Mouse (Mus musculus): ENCODE data around the gene Tcap. TPM values are rescaled to one million over a fixed set of nuclear protein-coding genes. Genes with fewer than 3 reads are reported as not detected.

Tcap gene
- polyA plus RNA-seq, 1 experiment from 2014 or later = 0.17 TPM

GRCm38 (mm10) chr11:98409341-98409822 lies 25.8 kb downstream of the Tcap start:
- Histone ChIP-seq H3K4me3 (peak overlapping the region; percentile 27), H3K36me3 (no peaks in the 10 kb centered on the region), H3K27me3 (ENCODE audit: insufficient read depth, poor library complexity, severe bottlenecking) (peaks cover 44% of the 10 kb centered on the region), H3K4me1 (replicated peaks) (peaks cover 49% of the 10 kb centered on the region), H3K27ac (peak overlapping the region; percentile 66), H3K9me3 (no peaks in the 10 kb centered on the region)
- WGBS = under 1% methylated on average over 10 of the region's 10 CpGs
- DNase-seq (ENCODE audit: low spot score) = peak; percentile 65

GRCm38 (mm10) chr11:98412273-98412796 lies 28.7 kb downstream of the Tcap start, which contains the start of gene Erbb2:
Gene Erbb2, plus strand, starts transcription at chr11:98412470.
- peaks cover 56% of the 10 kb centered on the region for H3K27me3 ChIP-seq (ENCODE audit: insufficient read depth, poor library complexity, severe bottlenecking)
- WGBS = under 1% methylated on average over 49 of the region's 49 CpGs
- H3K4me1 ChIP-seq (replicated peaks) = peaks cover 61% of the 10 kb centered on the region

GRCm38 (mm10) chr11:98412797-98413301 lies 29.2 kb downstream of the Tcap start:
- Histone ChIP-seq H3K4me1 (replicated peaks) (peaks cover 61% of the 10 kb centered on the region), H3K4me3 (peak overlapping the region; percentile 76), H3K27me3 (ENCODE audit: insufficient read depth, poor library complexity, severe bottlenecking) (peaks cover 56% of the 10 kb centered on the region), H3K36me3 (no peaks in the 10 kb centered on the region), H3K9me3 (no peaks in the 10 kb centered on the region), H3K27ac (peak overlapping the region; percentile 93)
- DNase-seq (ENCODE audit: low spot score) = peak; percentile 68
- WGBS = under 1% methylated on average over 40 of the region's 40 CpGs

More at GRCm38 (mm10) chr11:98412273-98412796, 28.7 kb downstream of the Tcap start, which contains the start of gene Erbb2:
- Histone ChIP-seq H3K9me3 (no peaks in the 10 kb centered on the region), H3K36me3 (no peaks in the 10 kb centered on the region), H3K4me3 (peak within 1 kb of the TSS; percentile 76), H3K27ac (peak within 1 kb of the TSS; percentile 93)
- peak; percentile 85 for DNase-seq (ENCODE audit: low spot score)

- no peak for DNase-seq (ENCODE audit: low spot score)
- H3K4me1 ChIP-seq (replicated peaks) = peaks cover 57% of the 10 kb centered on the region
- peak overlapping the region; percentile 93 for H3K27ac ChIP-seq
- peaks cover 56% of the 10 kb centered on the region for H3K27me3 ChIP-seq (ENCODE audit: insufficient read depth, poor library complexity, severe bottlenecking)
- H3K36me3 ChIP-seq = no peaks in the 10 kb centered on the region
- H3K9me3 ChIP-seq = no peaks in the 10 kb centered on the region
- 27% methylated on average over 7 of the region's 7 CpGs for WGBS
- peak overlapping the region; percentile 76 for H3K4me3 ChIP-seq
These were observed 30.1 kb downstream of the Tcap start for GRCm38 (mm10) chr11:98413731-98414130.

- Histone ChIP-seq H3K9me3 (no peaks in the 10 kb centered on the region), H3K4me1 (replicated peaks) (peaks cover 53% of the 10 kb centered on the region), H3K27ac (no peak overlapping the region), H3K27me3 (ENCODE audit: insufficient read depth, poor library complexity, severe bottlenecking) (peaks cover 56% of the 10 kb centered on the region), H3K36me3 (no peaks in the 10 kb centered on the region), H3K4me3 (peak overlapping the region; percentile 76)
- no peak for DNase-seq (ENCODE audit: low spot score)
- 22% methylated on average over 2 of the region's 2 CpGs for WGBS
These were observed 30.6 kb downstream of the Tcap start for GRCm38 (mm10) chr11:98414162-98414561.

GRCm38 (mm10) chr11:98417074-98417473 lies 33.5 kb downstream of the Tcap start:
- no peak for DNase-seq (ENCODE audit: low spot score)
- Histone ChIP-seq H3K4me3 (no peak overlapping the region), H3K27me3 (ENCODE audit: insufficient read depth, poor library complexity, severe bottlenecking) (peaks cover 28% of the 10 kb centered on the region), H3K9me3 (no peaks in the 10 kb centered on the region), H3K27ac (no peak overlapping the region), H3K4me1 (replicated peaks) (peaks cover 35% of the 10 kb centered on the region), H3K36me3 (peaks cover 24% of the 10 kb centered on the region)
- WGBS = 83% methylated on average over 1 of the region's 1 CpGs

- Histone ChIP-seq H3K27me3 (ENCODE audit: insufficient read depth, poor library complexity, severe bottlenecking) (peaks cover 17% of the 10 kb centered on the region), H3K36me3 (peaks cover 36% of the 10 kb centered on the region), H3K4me1 (replicated peaks) (peaks cover 23% of the 10 kb centered on the region), H3K27ac (0 out of 2 replicates have a peak overlapping the region, but pooled peaks have one; percentile 25), H3K4me3 (no peak overlapping the region), H3K9me3 (no peaks in the 10 kb centered on the region)
- DNase-seq (ENCODE audit: low spot score) = no peak
- WGBS = 76% methylated on average over 6 of the region's 6 CpGs
These were observed 34.7 kb downstream of the Tcap start for GRCm38 (mm10) chr11:98418273-98418672.

- 83% methylated on average over 10 of the region's 10 CpGs for WGBS
- no peak for DNase-seq (ENCODE audit: low spot score)
- no peaks in the 10 kb centered on the region for H3K9me3 ChIP-seq
- peaks cover 15% of the 10 kb centered on the region; the same call in 1 of the 2 replicates for H3K27me3 ChIP-seq (ENCODE audit: insufficient read depth, poor library complexity, severe bottlenecking)
- no peak overlapping the region for H3K4me3 ChIP-seq
- H3K36me3 ChIP-seq = peaks cover 42% of the 10 kb centered on the region
- peaks cover 15% of the 10 kb centered on the region for H3K4me1 ChIP-seq (replicated peaks)
- H3K27ac ChIP-seq = no peak overlapping the region
These were observed 35.4 kb downstream of the Tcap start for GRCm38 (mm10) chr11:98418939-98419547.

- WGBS = 92% methylated on average over 7 of the region's 7 CpGs
- no peaks in the 10 kb centered on the region for H3K9me3 ChIP-seq
- no peak overlapping the region for H3K4me3 ChIP-seq
- peaks cover 89% of the 10 kb centered on the region for H3K36me3 ChIP-seq
- DNase-seq (ENCODE audit: low spot score) = no peak
- 0 out of 2 replicates have a peak, but pooled peaks cover 3% of the 10 kb centered on the region for H3K4me1 ChIP-seq (replicated peaks)
- H3K27ac ChIP-seq = no peak overlapping the region
- H3K27me3 ChIP-seq (ENCODE audit: insufficient read depth, poor library complexity, severe bottlenecking) = no peaks in the 10 kb centered on the region
These were observed 43.0 kb downstream of the Tcap start for GRCm38 (mm10) chr11:98426592-98426991.

GRCm38 (mm10) chr11:98428436-98428835 lies 44.8 kb downstream of the Tcap start:
- Histone ChIP-seq H3K9me3 (no peaks in the 10 kb centered on the region), H3K36me3 (peaks cover 86% of the 10 kb centered on the region), H3K27me3 (ENCODE audit: insufficient read depth, poor library complexity, severe bottlenecking) (no peaks in the 10 kb centered on the region), H3K27ac (no peak overlapping the region), H3K4me3 (no peak overlapping the region), H3K4me1 (replicated peaks) (0 out of 2 replicates have a peak, but pooled peaks cover 3% of the 10 kb centered on the region)
- 94% methylated on average over 5 of the region's 5 CpGs for WGBS
- DNase-seq (ENCODE audit: low spot score) = no peak

GRCm38 (mm10) chr11:98431743-98432502 lies 48.3 kb downstream of the Tcap start:
- DNase-seq (ENCODE audit: low spot score) = no peak
- 77% methylated on average over 9 of the region's 9 CpGs for WGBS

More at GRCm38 (mm10) chr11:98431743-98432502, 48.3 kb downstream of the Tcap start:
- Histone ChIP-seq H3K27ac (no peak overlapping the region), H3K4me1 (replicated peaks) (0 out of 2 replicates have a peak, but pooled peaks cover 3% of the 10 kb centered on the region), H3K4me3 (no peak overlapping the region), H3K36me3 (peaks cover 91% of the 10 kb centered on the region), H3K9me3 (no peaks in the 10 kb centered on the region), H3K27me3 (ENCODE audit: insufficient read depth, poor library complexity, severe bottlenecking) (no peaks in the 10 kb centered on the region)

Measured in hindbrain, embryonic 10.5 days (tissue).